Mouse (Mus musculus): ENCODE measurements at regions not wholly inside any gene's neighbourhood (a gene's known extent, or its start where the extent isn't known, plus 50 kb on each side); places are given as distances from the start of the nearest gene placed in this dataset.

GRCm38 (mm10) chr1:168761095-168761494 lies 329.0 kb upstream of the Pbx1 start:
- TF ChIP-seq NELFE (IDR thresholded peaks at IDR 0.05; ENCODE audit: low read depth, low read length) = no peak
- no peak for TF ChIP-seq NRF1 (IDR thresholded peaks at IDR 0.05; ENCODE audit: insufficient read depth, low read depth, low read length, poor library complexity, severe bottlenecking)
- TF ChIP-seq POLR2A (IDR thresholded peaks at IDR 0.05; ENCODE audit: control insufficient read depth in 1 of 2, insufficient read depth in 1 of 2, low read depth in 1 of 2, low read length in 2 of 2, poor library complexity in 1 of 2) = no peak
- TF ChIP-seq CHD1 (IDR thresholded peaks at IDR 0.05; ENCODE audit: low read depth, low read length) = no peak
- TF ChIP-seq TAL1 (IDR thresholded peaks at IDR 0.05; ENCODE audit: low read length) = no peak
- TF ChIP-seq CTCF (IDR thresholded peaks at IDR 0.05 in 2 of 3, conservative IDR thresholded peaks at IDR 0.05 in 1 of 3; ENCODE audit: control insufficient read depth in 1 of 3, insufficient read depth in 1 of 3, low read depth in 2 of 3, low read length in 3 of 3, poor library complexity in 1 of 3, severe bottlenecking in 1 of 3) = no peak
- TF ChIP-seq TCF12 (IDR thresholded peaks at IDR 0.05; ENCODE audit: low read depth, low read length) = no peak
- no peak for TF ChIP-seq EP300 (IDR thresholded peaks at IDR 0.05; ENCODE audit: low read depth in 1 of 2, low read length in 2 of 2)

All from MEL (cell line).